Mouse (Mus musculus) kidney, postnatal 36 days (tissue): Measurements from ENCODE around the gene Robo2.

ENCODE experiments used
- DNase-seq, 2 experiments: peaks; one replicate each; pipeline ENCODE4 v3.0.0; 2021 to 2022; ENCODE audit warnings: mixed read lengths in 2 of 2

Robo2 gene

GRCm38 (mm10) chr16:74321666-74322371 is 89.8 kb downstream of the Robo2 start:
- DNase-seq: no peak

GRCm38 (mm10) chr16:74316150-74316549 is 95.5 kb downstream of the Robo2 start:
- DNase-seq: no peak

GRCm38 (mm10) chr16:74313222-74313621 is 98.4 kb downstream of the Robo2 start:
- no peak for DNase-seq

- no peak for DNase-seq
Measured at GRCm38 (mm10) chr16:74307543-74307887, 104.1 kb downstream of the Robo2 start.

- no peak for DNase-seq
Measured at GRCm38 (mm10) chr16:74306876-74307542, 104.6 kb downstream of the Robo2 start.

- DNase-seq: no peak
Measured at GRCm38 (mm10) chr16:74287878-74288277, 123.7 kb downstream of the Robo2 start.

- no peak for DNase-seq
Measured at GRCm38 (mm10) chr16:74282549-74282948, 129.1 kb downstream of the Robo2 start.

- DNase-seq: no peak
Measured at GRCm38 (mm10) chr16:74276855-74277573, 134.6 kb downstream of the Robo2 start.

- no peak for DNase-seq
Measured at GRCm38 (mm10) chr16:74274596-74274995, 137.0 kb downstream of the Robo2 start.

- DNase-seq: no peak
Measured at GRCm38 (mm10) chr16:74272993-74273392, 138.6 kb downstream of the Robo2 start.

GRCm38 (mm10) chr16:74258241-74258640 is 153.4 kb downstream of the Robo2 start:
- no peak for DNase-seq

- DNase-seq: no peak
Measured at GRCm38 (mm10) chr16:74244452-74244851, 167.2 kb downstream of the Robo2 start.

- DNase-seq: no peak
Measured at GRCm38 (mm10) chr16:74241534-74241933, 170.1 kb downstream of the Robo2 start.

GRCm38 (mm10) chr16:74237411-74237930 is 174.2 kb downstream of the Robo2 start:
- no peak for DNase-seq

- DNase-seq: no peak
Measured at GRCm38 (mm10) chr16:74234393-74235059, 177.1 kb downstream of the Robo2 start.

GRCm38 (mm10) chr16:74233596-74233995 is 178.0 kb downstream of the Robo2 start:
- DNase-seq: peak in 1 of 2 experiments; percentile 3

- peak in 1 of 2 experiments; percentile 15 for DNase-seq
Measured at GRCm38 (mm10) chr16:74227285-74227684, 184.3 kb downstream of the Robo2 start.

- DNase-seq: no peak
Measured at GRCm38 (mm10) chr16:74225423-74226272, 186.0 kb downstream of the Robo2 start.

GRCm38 (mm10) chr16:74222501-74222900 is 189.1 kb downstream of the Robo2 start:
- DNase-seq: no peak

- no peak for DNase-seq
Measured at GRCm38 (mm10) chr16:74216879-74217415, 194.7 kb downstream of the Robo2 start.

GRCm38 (mm10) chr16:74215791-74216190 is 195.8 kb downstream of the Robo2 start:
- DNase-seq: peak; percentile 32 to 33

GRCm38 (mm10) chr16:74200705-74201104 is 210.9 kb downstream of the Robo2 start:
- DNase-seq: no peak
